Mouse (Mus musculus) cerebellum, adult 2 months (tissue): Measurements from ENCODE around the gene Traf7.

Experiments used
- CTCF ChIP-seq: fragments of 200-500 bp; IDR thresholded peaks from 2 replicates; pipeline ENCODE4 v1.5.1; 2011; ENCODE audit warnings: low read depth, mild to moderate bottlenecking, control low read depth, low read length, moderate library complexity, borderline replicate concordance; ENCODE audit not compliant: insufficient read depth
- POLR2A ChIP-seq: fragments of 200-500 bp; IDR thresholded peaks from 2 replicates; pipeline ENCODE4 v1.6.1; 2011; ENCODE audit warnings: low read length, control low read depth, borderline replicate concordance; ENCODE audit not compliant: insufficient read depth

DNA sequence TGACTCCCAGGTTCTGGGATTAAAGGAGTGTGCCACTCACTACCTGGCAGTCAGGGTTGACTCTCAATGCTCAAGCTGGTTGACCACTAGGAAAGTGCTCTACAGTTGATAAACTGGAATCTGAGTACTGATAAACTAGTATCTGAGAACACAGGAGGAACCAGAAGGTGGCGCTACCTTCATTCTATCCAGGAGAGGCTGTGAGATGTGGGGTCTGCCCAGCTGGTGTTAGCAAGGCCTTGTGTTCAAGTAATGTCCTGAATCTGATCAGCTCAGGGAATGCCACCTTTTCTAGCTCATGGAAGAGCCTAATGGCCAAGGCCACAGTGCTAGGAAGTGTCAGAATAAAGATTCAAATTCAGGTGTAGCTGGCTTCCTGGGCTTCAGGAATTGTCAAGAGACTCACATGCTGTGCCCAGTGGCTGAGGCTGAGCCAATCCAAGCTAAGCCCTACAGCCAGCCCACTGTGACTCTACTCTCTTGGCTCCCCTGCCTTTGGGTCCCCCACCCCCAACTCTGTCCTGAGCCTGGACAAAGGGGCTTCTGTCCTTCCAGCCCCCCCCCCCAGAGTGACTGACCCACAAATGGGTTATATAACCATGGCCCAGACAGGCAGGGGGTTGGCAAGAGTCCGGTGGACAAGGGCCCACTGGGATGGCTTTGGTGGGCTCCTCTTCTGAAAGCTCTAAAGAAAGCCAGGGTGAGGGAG, 33.0 kb downstream of the Traf7 start:
- TF ChIP-seq CTCF: peak; percentile 68
- no peak for TF ChIP-seq POLR2A
